Mouse (Mus musculus) limb, embryonic 10.5 days (tissue): ENCODE data around the gene Bcl2l12. TPM values are rescaled to one million over a fixed set of nuclear protein-coding genes. Genes with fewer than 3 reads are reported as not detected.

Experiments used
- DNase-seq: peaks from one replicate; pipeline ENCODE4 v3.0.0-alpha.2; 2017; ENCODE audit warnings: low spot score
- H3K27ac ChIP-seq: fragments of 300-500 bp; sonication (generic); 2 replicates; pipeline ENCODE4 v1.5.1; 2016; ENCODE audit warnings: mild to moderate bottlenecking
- H3K27me3 ChIP-seq: fragments of 300-500 bp; sonication (generic); 2 replicates; pipeline ENCODE4 v1.6.1; 2016; ENCODE audit warnings: low read depth, mild to moderate bottlenecking; ENCODE audit not compliant: poor library complexity, severe bottlenecking
- H3K36me3 ChIP-seq: fragments of 300-500 bp; sonication (generic); 2 replicates; pipeline ENCODE4 v1.6.1; 2016; ENCODE audit warnings: mild to moderate bottlenecking, moderate library complexity
- H3K4me1 ChIP-seq: fragments of 300-500 bp; sonication (generic); 2 replicates; pipeline ENCODE4 v1.6.1; 2016
- H3K4me3 ChIP-seq: fragments of 300-500 bp; sonication (generic); 2 replicates; pipeline ENCODE4 v1.5.1; 2016; ENCODE audit warnings: mild to moderate bottlenecking, moderate library complexity
- H3K9me3 ChIP-seq: fragments of 300-500 bp; sonication (generic); replicated peaks from 2 replicates; pipeline ENCODE4 v1.6.1; 2016; ENCODE audit warnings: mild to moderate bottlenecking
- WGBS: fragments of 180-500 bp; shearing (Covaris S2); methylation state at CpG from one replicate; pipeline ENCODE4 v1.1.7; 2016; 5-methylcytosine and 5-hydroxymethylcytosine counted together
- polyA plus RNA-seq: library from polyadenylated mRNA; unstranded; fragments of >200 nt; fragmentation: Nextera tagmentation; extraction: Ambion mirVana; gene quantifications from 2 replicates; pipeline ENCODE4 v1.2.1, GENCODE M21; 2016

Bcl2l12 gene
- polyA plus RNA-seq, 1 experiment from 2014 or later: 92.2 TPM

DNA sequence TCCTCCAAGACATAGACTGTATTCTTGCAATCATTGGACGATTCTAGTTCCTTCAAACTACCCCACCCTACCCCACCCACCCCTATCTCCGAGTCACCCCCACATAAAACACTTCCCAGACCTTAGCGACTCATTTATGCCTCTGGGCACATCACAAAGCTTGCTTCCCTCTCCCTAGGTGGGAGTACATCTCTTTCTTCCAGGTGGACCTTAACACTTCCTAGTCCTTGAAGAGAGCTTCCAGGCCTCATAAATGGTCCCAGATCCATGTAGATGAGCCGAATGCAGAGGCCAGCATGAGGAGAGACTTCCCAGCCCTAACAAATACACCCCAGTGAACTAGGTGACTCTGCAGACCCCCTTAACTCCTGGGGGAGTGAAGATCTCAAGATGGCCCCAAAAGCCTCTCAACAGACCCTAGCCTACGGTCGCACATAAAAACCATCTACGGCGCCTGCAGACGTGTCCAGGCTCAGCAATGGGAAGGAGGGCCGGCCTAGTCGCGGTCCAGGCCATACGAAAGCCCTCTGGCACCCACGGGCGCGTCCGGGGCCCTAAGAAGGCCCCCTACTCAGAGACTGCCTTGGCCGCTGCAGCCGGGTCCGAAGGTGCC, 16.9 kb upstream of the Bcl2l12 start:
- peaks cover 50% of the 10 kb centered on the region for H3K4me1 ChIP-seq
- H3K27ac ChIP-seq: peak overlapping the region; percentile 96
- no peak for DNase-seq
- H3K27me3 ChIP-seq: peaks cover 5% of the 10 kb centered on the region; the same call in 1 of the 2 replicates
- H3K9me3 ChIP-seq: no peaks in the 10 kb centered on the region
- WGBS: 2% methylated on average over 20 of the region's 20 CpGs
- peak overlapping the region; percentile 99 for H3K4me3 ChIP-seq
- H3K36me3 ChIP-seq: peaks cover 37% of the 10 kb centered on the region

- Histone ChIP-seq H3K4me1 (peaks cover 37% of the 10 kb centered on the region), H3K36me3 (peaks cover 51% of the 10 kb centered on the region), H3K4me3 (peak overlapping the region; percentile 99; the same call in 1 of the 2 replicates), H3K27me3 (no peaks in the 10 kb centered on the region), H3K9me3 (no peaks in the 10 kb centered on the region), H3K27ac (no peak overlapping the region)
- DNase-seq: no peak
- 94% methylated on average over 3 of the region's 3 CpGs for WGBS
Observed at GRCm38 (mm10) chr7:45014096-45014451, 15.6 kb upstream of the Bcl2l12 start.

DNA sequence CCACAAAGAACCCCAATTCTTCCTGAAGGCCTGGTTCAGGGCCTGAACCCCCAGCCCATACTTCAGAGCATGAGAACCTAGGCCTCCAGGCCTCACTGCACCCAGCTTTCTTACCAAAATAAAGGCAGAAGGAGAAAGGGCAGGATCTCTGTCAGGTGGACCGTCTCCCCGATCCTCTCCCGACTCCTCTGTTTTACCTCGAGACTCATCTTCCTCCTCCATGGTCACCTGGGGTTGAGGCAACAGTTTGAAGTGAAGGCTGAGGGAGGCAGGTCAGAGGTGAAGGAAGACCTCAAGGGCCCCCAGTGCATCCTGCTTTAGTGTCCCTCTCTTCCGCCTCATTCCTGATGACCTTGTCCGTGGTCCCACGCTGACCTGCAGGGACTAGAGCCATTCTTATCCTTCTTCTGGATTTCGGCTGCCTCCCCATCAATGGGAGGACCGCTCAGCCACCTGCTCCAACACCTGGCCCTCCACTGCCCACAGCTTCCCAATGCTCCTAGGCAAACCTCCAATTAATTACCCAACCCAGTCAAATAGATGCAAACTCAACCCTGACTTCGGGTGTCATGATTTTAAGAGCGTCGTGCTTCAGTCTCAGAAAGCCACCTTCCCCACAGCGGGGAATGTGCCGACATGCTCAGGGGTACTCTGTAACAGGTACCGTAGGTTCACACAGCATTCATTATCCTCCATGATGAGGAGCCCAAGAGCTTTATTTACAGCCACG, 15.0 kb upstream of the Bcl2l12 start:
- 97% methylated on average over 16 of the region's 16 CpGs for WGBS
- Histone ChIP-seq H3K36me3 (peaks cover 56% of the 10 kb centered on the region), H3K9me3 (no peaks in the 10 kb centered on the region), H3K4me1 (peaks cover 32% of the 10 kb centered on the region), H3K27ac (no peak overlapping the region), H3K4me3 (0 out of 2 replicates have a peak overlapping the region, but pooled peaks have one; percentile 15), H3K27me3 (no peaks in the 10 kb centered on the region)
- no peak for DNase-seq

DNA sequence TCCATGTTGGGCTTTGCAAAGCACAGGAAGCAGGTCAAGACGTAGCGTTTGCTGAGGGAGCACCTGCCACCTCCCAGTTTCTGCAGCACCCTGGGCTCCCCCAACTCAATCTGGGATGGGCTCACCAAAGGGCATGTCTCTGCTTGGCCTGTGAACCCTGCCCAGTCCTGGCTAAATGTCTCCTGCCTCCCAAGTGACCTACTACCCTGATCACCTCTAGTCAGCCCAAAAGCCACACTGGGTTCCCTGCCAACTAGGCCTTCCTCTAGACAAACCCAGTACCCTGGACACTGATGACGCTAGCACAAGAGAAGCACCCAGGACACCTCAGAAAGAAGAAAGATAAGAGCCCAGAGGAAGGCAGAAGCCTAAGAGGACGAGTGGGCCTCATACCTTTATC, 14.3 kb upstream of the Bcl2l12 start:
- H3K27ac ChIP-seq: no peak overlapping the region
- no peaks in the 10 kb centered on the region for H3K27me3 ChIP-seq
- peaks cover 63% of the 10 kb centered on the region for H3K36me3 ChIP-seq
- 89% methylated on average over 4 of the region's 4 CpGs for WGBS
- peak overlapping the region; percentile 15; the same call in 1 of the 2 replicates for H3K4me3 ChIP-seq
- H3K4me1 ChIP-seq: peaks cover 25% of the 10 kb centered on the region
- no peak for DNase-seq
- H3K9me3 ChIP-seq: no peaks in the 10 kb centered on the region

- H3K27me3 ChIP-seq: no peaks in the 10 kb centered on the region
- H3K36me3 ChIP-seq: peaks cover 71% of the 10 kb centered on the region
- no peak overlapping the region for H3K27ac ChIP-seq
- no peaks in the 10 kb centered on the region for H3K9me3 ChIP-seq
- peak overlapping the region; percentile 0; the same call in 1 of the 2 replicates for H3K4me3 ChIP-seq
- no peak for DNase-seq
- H3K4me1 ChIP-seq: peaks cover 21% of the 10 kb centered on the region
- 97% methylated on average over 6 of the region's 6 CpGs for WGBS
Observed at GRCm38 (mm10) chr7:45012011-45012410, 13.5 kb upstream of the Bcl2l12 start.

DNA sequence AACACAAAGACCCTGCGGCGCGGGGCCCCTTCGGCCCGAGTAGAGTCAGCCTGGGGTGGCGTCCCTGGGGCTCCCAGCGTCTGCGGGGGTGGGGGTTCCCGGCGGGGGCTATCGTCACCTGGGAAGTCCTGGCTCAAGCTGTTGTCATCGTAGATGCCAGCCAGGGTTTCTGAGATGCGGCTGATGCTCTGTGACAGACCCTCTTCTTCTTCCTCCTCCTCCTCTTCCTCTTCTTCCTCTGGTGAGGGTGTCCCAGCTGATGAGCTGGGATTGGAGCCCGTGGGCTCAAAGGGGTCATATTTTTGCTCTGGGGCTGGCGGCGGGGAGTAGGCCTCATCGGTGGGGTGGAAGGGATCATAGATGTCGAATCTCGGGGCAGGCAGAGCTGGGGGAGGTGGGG, 9.9 kb upstream of the Bcl2l12 start:
- Histone ChIP-seq H3K4me3 (0 out of 2 replicates have a peak overlapping the region, but pooled peaks have one; percentile 1), H3K4me1 (peaks cover 10% of the 10 kb centered on the region), H3K27ac (no peak overlapping the region), H3K36me3 (peaks cover 100% of the 10 kb centered on the region), H3K27me3 (no peaks in the 10 kb centered on the region), H3K9me3 (no peaks in the 10 kb centered on the region)
- WGBS: 95% methylated on average over 19 of the region's 19 CpGs
- no peak for DNase-seq

DNA sequence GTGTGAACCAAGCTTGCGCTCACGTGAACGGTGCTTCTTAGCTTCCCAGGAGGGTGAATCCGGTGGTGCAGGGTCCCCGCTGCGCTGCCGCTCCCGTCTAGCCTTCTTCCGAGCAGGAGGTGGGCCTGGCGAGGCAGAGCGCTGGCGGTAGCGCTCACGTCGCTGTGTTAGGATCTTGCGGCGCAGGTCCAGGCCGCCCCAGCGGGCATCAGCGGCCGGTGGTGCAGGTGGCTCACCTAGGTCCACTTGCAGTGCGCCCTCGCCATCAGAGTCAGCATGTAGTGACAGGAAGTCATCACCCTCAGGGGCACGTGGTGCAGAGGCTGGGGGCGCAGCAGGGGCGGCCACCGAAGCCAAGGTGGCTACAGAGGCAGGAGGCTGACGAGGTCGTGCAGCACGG, 9.3 kb upstream of the Bcl2l12 start:
- Histone ChIP-seq H3K9me3 (no peaks in the 10 kb centered on the region), H3K36me3 (peaks cover 100% of the 10 kb centered on the region), H3K27me3 (no peaks in the 10 kb centered on the region), H3K4me3 (peak overlapping the region; percentile 1; the same call in 1 of the 2 replicates), H3K27ac (no peak overlapping the region), H3K4me1 (peaks cover 10% of the 10 kb centered on the region)
- WGBS: 96% methylated on average over 30 of the region's 30 CpGs
- no peak for DNase-seq

DNA sequence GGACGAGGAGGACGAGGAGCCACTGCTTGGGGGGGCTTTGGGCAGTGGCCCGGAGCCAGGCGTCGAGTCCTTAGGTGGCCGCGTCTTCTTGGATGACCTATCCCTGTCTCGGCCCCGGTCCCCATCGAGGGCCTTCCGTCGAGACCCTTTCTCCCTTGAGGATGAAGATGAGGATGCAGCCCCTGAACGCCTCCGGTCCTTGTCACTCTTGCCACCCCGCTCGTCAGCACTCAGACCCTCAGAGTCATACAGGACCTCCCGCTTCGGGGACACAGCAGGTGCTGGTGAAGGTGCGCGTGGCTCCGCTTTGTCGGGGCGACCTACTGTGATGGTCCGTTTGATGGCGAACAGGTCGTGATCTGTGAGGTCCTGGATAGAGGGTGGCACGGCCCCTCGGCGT, 8.6 kb upstream of the Bcl2l12 start:
- H3K4me1 ChIP-seq: peaks cover 10% of the 10 kb centered on the region
- no peak overlapping the region for H3K4me3 ChIP-seq
- WGBS: 94% methylated on average over 29 of the region's 29 CpGs
- H3K27me3 ChIP-seq: no peaks in the 10 kb centered on the region
- no peak for DNase-seq
- H3K27ac ChIP-seq: no peak overlapping the region
- peaks cover 100% of the 10 kb centered on the region for H3K36me3 ChIP-seq
- no peaks in the 10 kb centered on the region for H3K9me3 ChIP-seq

- no peak for DNase-seq
- peaks cover 10% of the 10 kb centered on the region for H3K4me1 ChIP-seq
- H3K4me3 ChIP-seq: no peak overlapping the region
- WGBS: 92% methylated on average over 12 of the region's 12 CpGs
- no peaks in the 10 kb centered on the region for H3K9me3 ChIP-seq
- H3K36me3 ChIP-seq: peaks cover 100% of the 10 kb centered on the region
- H3K27me3 ChIP-seq: no peaks in the 10 kb centered on the region
- H3K27ac ChIP-seq: no peak overlapping the region
Observed at GRCm38 (mm10) chr7:45006503-45006902, 8.0 kb upstream of the Bcl2l12 start.

DNA sequence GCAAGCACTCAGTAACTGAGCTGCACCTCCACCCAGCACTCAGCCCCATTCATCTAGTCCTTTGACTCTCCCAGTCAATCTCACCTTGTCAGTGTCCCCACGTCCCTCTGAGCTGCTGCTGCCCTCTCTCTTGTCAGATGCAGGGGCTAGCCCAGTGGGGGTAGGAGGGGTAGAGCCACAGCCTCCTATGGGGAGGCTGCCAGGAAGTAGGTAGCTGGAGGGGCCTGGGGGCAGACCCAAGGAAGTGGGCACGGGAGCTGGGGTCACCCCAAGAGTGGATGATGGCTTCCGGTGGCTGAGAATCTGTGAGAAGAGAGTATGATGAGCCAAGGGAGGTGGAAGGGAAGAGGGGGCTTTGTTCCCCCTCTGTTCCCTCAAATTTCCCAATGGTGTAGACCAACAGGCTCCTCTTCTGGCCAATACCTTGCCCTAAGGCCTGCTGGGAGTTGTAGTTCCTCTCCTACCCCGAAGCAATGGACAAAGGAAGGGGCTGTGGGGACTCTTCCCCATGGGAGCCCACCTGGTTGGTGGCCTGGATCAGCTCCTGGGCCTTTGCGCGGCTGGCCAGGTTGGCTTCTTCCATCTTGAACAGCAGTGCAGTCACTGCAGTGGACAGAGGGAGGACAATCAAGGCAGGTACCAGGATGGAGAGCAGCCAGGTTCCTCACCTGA, 6.9 kb upstream of the Bcl2l12 start:
- Histone ChIP-seq H3K4me3 (no peak overlapping the region), H3K36me3 (peaks cover 100% of the 10 kb centered on the region), H3K4me1 (peaks cover 13% of the 10 kb centered on the region), H3K27me3 (no peaks in the 10 kb centered on the region), H3K9me3 (no peaks in the 10 kb centered on the region), H3K27ac (peak overlapping the region; percentile 46; the same call in 1 of the 2 replicates)
- 88% methylated on average over 6 of the region's 6 CpGs for WGBS
- no peak for DNase-seq

GRCm38 (mm10) chr7:45004546-45004945, 6.0 kb upstream of the Bcl2l12 start:
- H3K4me1 ChIP-seq: peaks cover 22% of the 10 kb centered on the region
- 0 out of 2 replicates have a peak overlapping the region, but pooled peaks have one; percentile 15 for H3K4me3 ChIP-seq
- H3K27me3 ChIP-seq: no peaks in the 10 kb centered on the region
- H3K36me3 ChIP-seq: peaks cover 100% of the 10 kb centered on the region
- no peaks in the 10 kb centered on the region for H3K9me3 ChIP-seq
- H3K27ac ChIP-seq: peak overlapping the region; percentile 32; the same call in 1 of the 2 replicates
- 55% methylated on average over 3 of the region's 3 CpGs for WGBS
- DNase-seq: no peak

DNA sequence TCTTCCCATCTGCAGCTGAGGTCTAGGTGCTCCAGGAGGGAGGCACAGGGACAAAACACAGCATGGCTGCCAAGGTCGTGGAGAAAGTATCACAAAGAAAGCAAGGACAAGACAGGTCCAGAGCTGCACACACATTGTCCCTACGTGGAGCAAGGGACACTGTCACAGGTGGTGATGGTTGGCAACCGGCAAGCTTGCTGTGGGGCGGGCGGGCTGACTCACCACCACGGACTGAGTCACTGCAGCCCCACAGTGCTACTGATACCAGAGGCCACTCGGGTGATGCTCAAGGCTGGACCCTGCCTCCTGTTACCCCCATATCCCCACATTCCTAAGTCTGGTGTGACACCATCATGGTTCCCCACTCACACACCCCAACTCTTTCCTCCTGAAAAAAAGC, 3.9 kb upstream of the Bcl2l12 start:
- Histone ChIP-seq H3K9me3 (no peaks in the 10 kb centered on the region), H3K4me3 (no peak overlapping the region), H3K27ac (no peak overlapping the region), H3K4me1 (peaks cover 35% of the 10 kb centered on the region), H3K36me3 (peaks cover 80% of the 10 kb centered on the region), H3K27me3 (no peaks in the 10 kb centered on the region)
- DNase-seq: no peak
- WGBS: 94% methylated on average over 7 of the region's 7 CpGs
